Mouse (Mus musculus) B cell, adult 2 months (primary cell): ENCODE results near the gene Rtca.

ENCODE experiments used
- DNase-seq, 2 experiments: peaks; one replicate each; pipeline ENCODE4 v3.0.0; 2022

Rtca gene

GRCm38 (mm10) chr3:116474602-116475001, 33.4 kb downstream of the Rtca start:
- DNase-seq = no peak

- peak in 1 of 2 experiments; percentile 12 for DNase-seq
Measured at GRCm38 (mm10) chr3:116465709-116466108, 42.3 kb downstream of the Rtca start.

GRCm38 (mm10) chr3:116464318-116464717, 43.7 kb downstream of the Rtca start:
- no peak for DNase-seq

GRCm38 (mm10) chr3:116461053-116461452, 47.0 kb downstream of the Rtca start:
- no peak for DNase-seq

GRCm38 (mm10) chr3:116454529-116454928, 53.5 kb downstream of the Rtca start:
- no peak for DNase-seq

- DNase-seq = no peak
Measured at GRCm38 (mm10) chr3:116450741-116451140, 57.3 kb downstream of the Rtca start.

- DNase-seq = no peak
Measured at GRCm38 (mm10) chr3:116444327-116444726, 63.7 kb downstream of the Rtca start.

- no peak for DNase-seq
Measured at GRCm38 (mm10) chr3:116442788-116443187, 65.2 kb downstream of the Rtca start.

GRCm38 (mm10) chr3:116441518-116442205, 66.3 kb downstream of the Rtca start:
- no peak for DNase-seq

- DNase-seq = no peak
Measured at GRCm38 (mm10) chr3:116440066-116440997, 67.7 kb downstream of the Rtca start.
